Mouse (Mus musculus) kidney, postnatal 14 days (tissue): ENCODE data around the gene Ttc29.

Experiments
- DNase-seq: peaks from one replicate; pipeline ENCODE4 v3.0.0; 2022; ENCODE audit warnings: mixed read lengths

Gene Ttc29

DNA sequence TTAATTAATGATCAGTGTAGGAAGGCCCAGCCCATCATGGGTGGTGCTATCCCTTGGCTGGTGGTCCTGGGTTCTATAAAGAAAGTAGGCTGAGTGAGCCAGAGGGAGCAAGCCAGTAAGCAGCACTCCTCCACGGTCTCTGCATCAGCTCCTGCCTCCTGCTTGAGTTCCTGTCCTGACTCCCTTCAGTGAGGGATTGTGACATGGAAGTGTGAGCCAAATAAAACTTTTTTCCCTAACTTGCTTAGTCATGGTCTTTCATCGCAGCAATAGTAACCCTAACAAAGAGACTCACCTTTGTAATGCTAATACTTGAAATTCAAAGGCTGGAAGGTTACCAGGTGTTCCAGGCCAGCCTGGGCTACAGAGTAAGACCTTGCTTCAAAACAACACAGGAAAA lies 71.7 kb downstream of the Ttc29 start:
- no peak for DNase-seq

DNA sequence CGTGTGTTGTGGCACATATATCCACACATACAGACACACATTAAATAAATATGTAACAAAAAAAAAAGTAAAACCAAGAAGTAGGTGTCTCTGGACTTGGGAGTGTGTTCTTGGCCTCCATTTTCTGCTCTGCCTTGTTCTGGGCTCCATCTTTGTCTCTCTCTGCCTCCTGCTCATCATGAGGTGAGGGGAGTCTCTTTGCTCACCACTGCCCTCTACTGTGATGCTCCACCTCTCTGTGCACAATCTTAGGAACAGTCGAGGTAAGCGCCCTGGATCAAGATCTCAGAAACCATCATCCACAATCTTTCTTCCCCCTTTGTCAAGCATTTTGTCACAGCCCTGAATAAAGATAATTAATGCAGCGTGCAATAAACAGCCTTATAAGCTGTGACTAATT lies 72.3 kb downstream of the Ttc29 start:
- no peak for DNase-seq

DNA sequence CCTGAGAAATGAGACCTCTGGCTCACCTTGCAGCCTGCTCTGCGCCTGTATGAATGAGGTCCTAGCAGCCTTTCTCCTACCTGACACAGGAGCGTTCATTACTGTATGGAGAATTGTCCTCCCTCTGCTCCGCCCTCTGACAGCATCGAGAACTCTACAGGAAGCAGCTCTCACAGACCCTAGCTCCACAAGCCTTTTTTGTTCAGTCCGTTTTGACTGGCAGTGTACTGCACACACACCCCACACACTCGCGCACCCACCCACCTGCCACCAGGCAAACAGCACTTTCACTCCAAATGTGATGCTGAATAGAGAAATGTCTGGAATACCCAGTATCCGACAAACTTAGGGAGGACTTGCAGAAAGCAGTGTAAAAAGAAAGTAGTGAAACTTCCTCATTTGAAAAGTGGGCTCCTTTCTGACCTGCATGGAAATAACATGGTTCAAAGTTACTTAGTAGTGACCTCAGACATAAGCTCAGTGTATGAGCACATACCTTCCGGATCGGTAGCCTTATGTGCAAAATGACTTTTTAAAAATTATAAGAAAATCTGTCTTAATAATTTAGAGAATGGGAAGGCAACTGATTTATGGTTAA lies 76.4 kb downstream of the Ttc29 start:
- no peak for DNase-seq

DNA sequence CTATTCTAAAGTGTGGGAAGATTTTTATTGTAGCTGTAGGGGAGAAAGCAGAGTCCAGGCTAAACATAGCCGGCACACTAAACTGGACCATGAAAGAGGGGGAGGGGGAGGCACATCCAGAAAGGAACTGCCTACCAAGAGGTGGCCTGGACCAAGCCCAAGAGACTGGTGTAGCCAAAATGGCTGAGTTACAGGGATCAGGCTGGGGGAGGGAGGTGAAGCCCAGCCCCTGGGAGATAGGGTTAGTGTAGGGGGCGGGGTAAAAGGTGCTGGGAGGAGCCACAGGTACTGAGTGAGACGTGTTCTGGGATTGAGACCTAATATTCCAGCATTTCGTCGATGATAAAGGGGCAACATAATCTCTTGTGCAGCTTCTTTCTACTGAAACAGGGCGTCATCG lies 77.2 kb downstream of the Ttc29 start:
- DNase-seq: no peak

DNA sequence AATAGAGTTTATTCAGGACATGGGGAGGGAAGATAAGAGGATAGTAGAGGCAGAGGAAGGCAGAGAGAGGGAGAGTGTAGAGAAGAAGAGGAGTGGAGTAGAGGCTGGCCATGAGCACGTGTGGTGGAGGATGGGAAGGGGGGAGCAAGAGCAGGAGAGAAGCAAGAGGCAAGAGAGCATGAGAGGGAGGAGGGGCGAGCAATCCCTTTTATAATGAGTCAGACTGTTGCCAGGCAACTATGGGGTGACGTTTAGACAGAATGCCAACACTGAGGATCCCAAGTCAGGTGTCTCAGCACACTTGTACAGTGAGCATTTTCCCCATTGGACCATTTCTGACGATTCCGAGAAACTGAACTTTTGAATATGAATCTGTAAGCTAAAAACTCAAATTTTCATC lies 82.4 kb downstream of the Ttc29 start:
- DNase-seq: no peak

DNA sequence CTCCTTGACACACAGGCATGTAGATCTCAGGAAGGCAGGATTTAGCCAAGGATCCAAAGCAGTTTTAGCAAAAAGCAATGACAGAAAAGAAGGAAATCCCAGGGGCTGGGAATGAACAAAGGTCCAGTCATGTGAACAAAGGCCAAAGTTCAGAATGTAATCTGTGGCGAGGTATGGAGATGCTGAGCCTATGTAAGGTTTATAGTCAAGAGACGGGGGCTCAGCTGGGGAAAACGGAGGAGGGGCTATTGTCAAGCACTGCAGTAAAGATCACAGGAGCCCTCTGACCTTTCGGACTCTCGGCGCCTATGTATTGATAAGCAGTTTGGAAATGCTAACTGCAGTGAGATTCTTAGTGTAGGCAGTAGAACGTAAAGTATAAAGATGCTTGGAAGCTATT lies 90.5 kb downstream of the Ttc29 start:
- DNase-seq: no peak

DNA sequence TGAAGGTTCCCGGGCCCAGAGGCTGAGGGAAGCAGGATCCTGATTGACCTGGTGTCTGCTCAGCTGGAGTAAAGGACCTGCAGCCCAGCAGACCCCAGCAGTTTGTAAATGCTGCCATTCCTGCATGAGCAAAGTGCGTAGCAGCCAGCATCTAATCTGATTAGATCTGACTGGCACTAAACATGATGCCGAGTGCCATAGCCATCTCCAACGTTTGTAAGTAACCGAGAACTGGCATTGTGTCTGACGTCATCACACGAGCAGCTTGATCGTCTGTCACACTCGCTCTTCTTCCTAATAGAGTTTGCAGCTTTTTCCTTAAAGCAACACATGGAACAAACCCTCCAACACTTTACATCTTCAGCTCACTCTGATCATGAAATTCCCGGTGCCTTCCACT lies 93.5 kb downstream of the Ttc29 start:
- DNase-seq: no peak

DNA sequence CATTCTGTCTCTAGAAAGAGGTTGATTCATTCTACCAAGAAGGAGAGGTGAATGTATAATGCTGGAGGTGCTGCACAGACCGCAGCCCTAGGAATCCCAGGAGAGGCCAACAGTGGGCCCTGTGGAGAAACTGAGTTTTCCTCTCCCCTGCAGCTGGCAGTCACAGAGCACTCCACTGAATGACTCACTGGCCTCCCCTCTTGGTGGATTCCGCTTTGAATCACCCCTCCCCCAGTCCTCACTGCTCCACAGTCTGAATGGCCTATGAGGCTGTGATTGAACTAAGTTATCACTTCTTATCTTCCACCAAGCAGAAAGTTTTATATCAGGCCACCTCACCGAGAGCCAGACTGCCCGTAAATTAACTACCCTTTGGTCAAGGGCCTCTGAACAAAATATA lies 94.0 kb downstream of the Ttc29 start:
- DNase-seq: no peak

DNA sequence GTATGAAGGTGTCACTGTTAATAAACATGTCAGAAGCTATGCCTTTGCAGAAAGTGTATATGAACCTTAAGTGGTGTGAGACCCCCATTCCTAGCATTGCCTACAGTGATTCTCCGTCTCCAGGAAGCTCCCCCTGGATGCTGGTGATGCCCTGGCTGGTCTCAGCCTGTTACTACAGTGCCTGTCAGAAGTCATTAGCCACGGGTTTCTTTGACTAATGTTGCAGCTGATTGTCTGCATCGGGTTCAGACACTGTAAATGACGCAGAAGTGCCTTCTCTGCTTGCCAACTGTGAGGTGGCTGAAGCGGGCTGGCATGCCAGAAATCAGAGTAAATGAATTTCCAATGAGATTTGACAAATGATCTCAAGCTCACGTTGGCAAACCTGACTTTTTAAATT lies 96.4 kb downstream of the Ttc29 start:
- DNase-seq: no peak

DNA sequence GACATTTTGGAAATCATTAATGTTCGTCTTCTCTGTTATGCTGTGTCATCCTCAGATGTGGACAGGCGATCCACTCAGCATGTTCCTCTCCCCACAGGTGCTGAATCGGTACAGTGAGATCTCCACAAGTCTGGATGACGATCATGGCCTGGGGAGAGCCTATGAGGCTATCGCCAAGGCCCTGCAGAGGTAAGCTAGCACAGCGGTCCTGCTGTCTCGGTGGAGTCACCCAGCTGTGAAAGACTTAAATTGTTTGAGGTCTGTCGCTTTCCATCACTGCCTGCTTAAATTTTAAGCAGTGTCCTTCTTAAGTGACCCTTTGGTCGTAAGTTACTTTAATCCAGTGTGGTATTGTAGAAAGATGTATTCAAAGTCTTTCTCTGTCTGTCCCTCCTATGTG lies 102.5 kb downstream of the Ttc29 start:
- no peak for DNase-seq

DNA sequence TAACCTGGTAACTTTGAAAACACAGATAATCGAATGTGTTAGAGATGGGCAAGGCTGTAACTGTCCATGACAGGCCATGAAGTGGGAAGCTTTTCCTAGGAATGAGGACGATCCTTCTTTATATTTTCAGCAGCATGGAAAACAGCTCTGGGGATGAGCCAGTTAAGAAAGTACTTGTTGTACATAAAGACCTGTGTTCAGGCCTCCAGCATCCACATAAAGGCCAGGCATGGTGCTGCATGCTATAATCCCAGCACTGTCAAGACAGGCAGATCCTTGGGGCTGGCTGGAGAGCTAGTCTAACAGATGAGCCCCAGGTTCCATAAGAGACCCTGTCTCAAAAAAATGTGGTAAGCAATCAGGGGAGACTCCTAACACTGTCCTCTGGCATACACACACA lies 104.6 kb downstream of the Ttc29 start:
- no peak for DNase-seq

DNA sequence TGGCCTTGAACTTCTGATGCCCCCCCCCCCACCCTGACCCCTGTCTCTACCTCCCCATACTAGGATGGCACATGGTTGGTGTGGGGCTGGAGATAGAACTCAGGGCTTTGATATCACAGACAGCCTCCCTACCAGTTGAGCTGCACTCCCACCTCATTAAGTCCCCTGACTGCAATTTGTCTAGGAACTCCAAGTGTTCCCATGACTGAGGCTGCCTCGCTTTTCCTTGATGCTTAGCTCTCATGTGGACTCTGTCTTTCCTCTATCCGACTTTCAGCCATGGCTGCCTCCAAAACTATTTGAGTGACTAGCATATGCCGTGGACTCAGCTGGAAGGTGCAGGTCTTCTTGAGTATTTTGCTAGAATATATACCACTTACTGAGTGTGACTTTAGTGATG lies 110.3 kb downstream of the Ttc29 start:
- DNase-seq: no peak

DNA sequence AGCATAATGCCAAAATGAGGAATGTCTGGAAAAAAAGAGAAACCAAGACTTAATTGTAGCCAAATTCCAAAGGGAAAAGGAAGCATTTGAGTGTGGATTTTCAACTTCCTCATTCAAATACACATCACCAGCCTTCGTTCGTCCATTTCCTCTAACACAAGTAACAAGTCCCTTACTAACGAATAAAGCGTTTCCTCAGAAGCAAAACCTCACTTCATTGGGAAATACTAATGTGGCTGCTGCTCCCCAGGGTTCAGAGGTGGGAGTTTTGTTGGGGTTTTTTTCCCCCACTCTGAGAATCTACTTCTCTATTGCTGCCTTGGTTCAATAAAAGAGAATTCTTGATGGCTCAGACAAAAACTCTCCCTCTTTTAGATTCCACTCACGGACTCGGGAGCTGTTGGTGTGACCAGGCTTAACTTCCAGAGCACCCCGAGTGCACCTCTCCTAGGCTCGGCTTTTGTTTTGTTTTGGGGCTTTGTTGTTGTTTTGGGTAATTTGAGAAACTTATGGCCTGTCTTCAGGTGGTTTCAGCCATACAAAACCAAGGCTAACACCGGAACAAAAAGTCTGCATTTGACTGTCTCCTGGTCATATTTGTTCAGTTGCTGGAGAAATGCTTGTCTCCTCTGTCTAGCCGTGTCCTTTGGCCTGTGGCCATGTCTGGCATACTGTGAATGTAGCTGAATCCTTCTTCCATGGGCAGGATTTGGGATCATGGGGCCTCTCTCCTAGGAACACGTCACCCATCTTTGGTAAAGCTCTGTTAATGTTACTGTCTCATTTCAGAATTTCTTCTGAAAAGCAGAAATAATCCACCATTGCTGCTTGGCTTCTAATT lies 127.8 kb downstream of the Ttc29 start:
- no peak for DNase-seq

DNA sequence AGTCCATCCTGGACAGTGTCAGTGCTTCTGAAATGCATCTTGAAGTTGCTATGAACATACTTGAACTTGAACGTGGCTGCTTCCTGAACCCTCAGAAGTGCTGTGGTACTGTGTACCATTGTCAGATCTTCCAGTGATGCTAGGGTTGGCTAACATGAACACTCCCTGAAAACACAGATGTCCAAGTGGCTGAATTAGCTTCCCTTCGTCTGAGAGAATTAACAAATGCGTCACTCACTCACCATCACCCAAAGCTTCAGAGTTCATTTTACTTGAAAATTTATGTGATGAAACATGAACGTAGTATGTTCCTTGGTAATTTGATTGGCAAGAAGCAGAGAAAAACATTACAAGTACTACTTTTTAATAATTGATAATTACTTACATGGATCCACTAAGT lies 129.1 kb downstream of the Ttc29 start:
- DNase-seq: no peak

DNA sequence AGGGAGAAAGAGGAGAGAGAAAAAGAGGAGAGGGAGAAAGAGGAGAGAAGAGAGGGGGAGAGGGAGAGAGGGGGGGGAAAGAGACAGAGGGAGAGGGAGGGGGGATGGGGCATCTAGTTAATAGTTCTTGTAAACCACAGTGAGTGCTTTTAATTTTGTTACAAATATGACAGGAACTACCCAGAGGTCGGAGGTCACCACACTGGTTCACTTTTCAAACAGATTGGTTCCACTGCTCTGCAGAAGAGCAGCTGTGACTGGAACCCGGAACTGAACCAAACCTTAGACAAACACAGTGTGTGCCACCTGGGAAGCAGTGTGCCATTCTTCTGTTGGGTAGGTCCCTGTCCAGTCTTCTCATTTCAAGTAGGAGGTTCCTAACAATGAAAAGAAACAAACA lies 130.9 kb downstream of the Ttc29 start:
- DNase-seq: no peak

DNA sequence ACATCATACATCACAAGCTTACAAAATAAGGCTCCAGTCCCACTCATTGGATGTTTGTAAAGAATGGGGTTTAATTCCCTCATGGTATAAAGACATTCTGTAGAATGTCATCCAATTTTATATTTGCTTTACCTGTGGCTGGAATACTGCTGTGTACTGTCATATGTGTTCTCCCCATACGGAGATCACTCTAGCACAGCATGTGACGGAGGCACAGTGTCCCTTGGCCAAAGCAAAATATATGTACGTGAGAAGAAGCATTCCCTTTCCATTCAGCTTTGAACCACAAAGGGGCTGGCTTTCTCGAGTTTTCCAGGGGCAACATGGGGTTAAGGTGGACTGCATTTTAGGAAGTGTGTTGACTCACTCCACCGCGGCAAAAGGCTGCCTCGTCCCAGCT lies 132.6 kb downstream of the Ttc29 start:
- DNase-seq: no peak

DNA sequence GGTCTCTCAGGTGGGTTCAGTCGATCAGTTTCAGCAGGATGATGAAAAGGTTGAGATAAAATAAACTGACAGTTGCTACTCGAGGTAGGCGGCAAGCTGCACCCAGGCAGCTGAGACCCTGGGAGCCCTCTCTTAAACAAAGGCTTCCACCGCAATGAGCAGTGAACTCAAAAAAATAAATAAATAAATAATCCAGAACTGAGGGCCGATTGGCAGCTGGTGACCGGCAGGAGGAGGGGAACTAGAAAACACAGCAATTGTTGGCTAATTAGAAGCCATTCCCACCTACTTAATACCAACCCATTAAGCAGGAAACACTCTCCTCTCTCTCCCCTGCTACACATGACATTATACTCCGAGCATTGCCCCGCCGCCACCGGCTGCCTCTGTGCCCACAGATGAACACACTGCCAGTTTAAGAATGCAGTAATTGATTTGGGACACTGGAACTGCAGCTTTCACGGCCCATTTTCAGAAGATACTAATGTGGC lies 133.1 kb downstream of the Ttc29 start:
- DNase-seq: no peak

DNA sequence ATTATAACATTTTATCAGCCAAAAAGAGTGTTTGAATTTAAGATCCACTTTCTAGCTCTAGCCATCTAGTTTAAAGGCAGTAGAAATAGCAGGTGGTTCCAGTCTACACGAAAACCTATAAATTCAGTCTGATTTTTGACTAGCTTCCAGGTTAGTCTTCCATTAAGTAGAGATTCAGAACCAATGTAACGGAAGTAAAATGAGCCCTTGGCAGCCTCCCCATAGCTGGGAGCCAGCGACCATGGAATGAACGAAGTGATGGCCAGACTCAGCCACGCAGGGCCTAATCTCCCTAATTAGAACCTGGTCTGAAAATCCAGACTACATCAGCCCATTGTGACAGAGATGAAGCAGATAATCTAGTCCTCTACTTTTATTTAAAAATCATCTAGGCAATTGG lies 140.8 kb downstream of the Ttc29 start:
- no peak for DNase-seq

DNA sequence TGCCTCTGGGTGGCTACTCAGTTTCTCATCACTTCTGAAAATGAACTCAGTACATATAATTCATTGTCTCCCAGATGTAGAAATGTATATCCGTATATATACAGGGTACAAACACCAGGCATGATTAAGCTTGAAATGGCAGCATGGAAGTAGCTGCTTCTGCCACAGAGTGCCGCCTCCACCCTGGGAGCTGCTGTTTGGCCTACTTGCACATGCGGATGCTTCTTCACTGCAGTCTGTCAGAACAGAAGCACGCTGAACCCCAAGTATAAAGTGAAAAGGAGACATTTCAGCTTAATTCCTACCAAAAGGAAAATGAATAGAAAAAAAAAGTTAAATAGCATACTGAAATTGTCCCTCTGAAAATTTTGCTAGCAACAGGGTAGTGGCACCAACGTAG lies 141.7 kb downstream of the Ttc29 start:
- no peak for DNase-seq

DNA sequence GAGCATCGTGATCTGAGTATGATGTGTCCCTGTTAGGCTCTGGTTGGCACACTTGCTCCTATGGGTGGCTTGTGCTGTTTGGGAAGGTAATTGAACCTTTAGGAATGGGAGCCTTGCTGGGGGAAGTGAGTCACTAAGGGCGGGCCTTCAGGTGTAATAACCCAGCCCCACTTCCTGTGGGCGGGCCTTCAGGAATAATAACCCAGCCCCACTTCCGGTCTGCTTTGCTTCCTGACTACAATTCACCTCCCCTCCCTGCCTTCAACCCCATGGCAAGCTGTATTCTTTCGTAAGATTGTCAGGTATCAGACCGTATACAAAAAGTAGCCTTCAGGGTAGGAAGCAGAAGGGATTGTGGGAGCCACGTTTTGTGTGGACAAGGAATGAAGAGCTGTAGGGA lies 177.7 kb downstream of the Ttc29 start:
- no peak for DNase-seq

DNA sequence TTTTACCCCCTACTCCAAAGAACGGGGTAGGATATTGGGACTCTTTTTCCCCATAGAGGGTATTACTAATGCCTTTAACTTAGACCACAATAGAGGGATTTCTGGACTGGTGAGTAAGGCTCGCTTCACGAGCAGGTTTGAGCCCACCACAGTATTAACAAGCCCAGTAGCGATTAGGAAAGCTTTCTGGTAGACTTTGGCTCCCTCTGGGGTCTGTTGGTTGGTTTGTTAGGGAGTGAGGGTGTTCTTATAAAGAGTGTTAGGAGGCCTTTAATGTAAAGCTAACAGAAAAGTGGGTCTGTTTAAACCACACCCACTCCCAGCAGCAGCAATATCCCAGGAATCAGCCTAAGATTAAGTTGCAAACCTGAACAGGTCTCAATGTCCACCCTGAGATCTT lies 206.2 kb downstream of the Ttc29 start:
- no peak for DNase-seq

DNA sequence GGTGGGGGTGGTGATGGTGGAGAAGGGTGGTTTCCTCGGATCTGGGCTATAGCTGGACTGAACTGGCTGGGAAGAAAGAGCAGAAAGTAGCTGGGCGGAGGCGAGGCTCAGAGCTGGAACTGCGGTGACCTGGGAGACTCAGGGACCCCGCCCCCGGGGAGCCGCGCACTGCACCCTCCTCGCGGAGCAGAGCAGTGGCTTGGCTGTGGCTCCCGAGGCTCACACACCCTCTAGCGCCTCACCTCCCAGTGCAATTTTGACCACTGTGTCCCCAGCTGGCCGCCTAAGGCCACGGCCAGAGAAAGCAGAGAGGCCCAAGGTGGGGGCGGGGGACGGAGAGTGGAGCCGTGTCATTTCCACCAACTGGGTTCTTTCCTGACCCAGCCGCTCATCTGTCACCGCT lies 207.0 kb downstream of the Ttc29 start:
- DNase-seq: peak; percentile 12

DNA sequence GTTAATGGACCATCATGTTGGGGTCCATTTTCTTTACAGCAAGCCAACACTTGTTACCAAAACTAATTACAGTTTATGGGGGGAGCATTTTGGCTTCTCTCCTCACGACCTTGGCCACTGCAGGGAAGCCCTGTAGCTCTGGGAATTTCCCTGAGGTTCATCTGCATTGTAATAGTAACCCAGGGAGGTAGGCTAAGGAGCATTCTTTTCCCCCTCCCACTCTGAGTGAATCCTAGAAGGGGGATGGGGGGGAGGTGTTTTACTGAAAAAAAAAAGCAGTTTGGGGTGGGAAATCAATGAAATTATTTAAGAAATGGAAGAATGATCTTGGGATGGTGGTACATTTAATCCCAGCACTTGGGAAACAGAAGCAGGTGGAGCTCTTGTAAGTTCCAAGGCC lies 210.8 kb downstream of the Ttc29 start:
- DNase-seq: no peak

DNA sequence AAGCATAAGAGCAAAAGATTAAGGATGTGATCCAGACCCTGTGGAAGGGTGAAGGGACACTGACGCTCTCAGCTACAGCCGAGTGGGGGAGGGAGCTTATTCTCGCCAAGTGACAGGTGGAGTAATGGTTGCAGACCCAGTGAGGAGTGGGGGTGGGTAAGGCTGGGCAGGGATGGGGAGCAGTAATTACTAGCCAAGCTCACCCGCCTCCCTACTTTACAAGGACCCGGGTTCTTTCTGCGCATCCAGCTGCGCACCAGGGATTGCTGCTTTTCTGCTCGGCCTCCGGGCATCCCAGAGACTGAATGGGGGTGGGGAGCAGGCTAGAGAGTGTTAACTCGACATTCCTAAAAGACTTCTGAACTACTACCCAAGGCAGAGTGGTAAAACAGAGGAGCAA lies 213.4 kb downstream of the Ttc29 start:
- DNase-seq: no peak
